Mouse (Mus musculus): Measurements from ENCODE around the gene Cpb2. TPM values are rescaled to one million over a fixed set of nuclear protein-coding genes. Genes with fewer than 3 reads are reported as not detected.

The Cpb2 gene
- total and polyA plus RNA-seq, 2 experiments from 2014 or later: not detected

DNA sequence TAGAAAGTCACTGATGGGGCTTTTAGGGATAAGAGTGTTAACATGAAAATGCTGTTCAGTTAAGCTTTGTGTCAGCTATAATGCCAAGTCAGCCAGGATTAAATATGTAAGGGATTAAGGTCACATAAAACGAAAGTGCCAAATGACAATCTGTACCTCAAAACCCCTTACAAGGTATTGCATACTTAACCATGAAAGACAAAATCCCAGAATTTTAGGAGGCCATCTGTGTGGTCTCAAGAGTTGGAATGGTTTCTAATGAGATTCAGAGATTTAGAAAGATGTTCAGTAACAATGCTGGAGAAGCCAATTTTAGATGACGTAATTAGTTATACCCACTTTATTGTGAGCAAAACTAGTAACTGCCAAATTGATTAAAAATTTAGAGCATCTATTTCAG is 72.4 kb downstream of the Cpb2 start:
- no peak overlapping the region for H3K9ac ChIP-seq (replicated peaks; ENCODE audit: low read length)
- H3K27ac ChIP-seq: no peak overlapping the region
- no peak overlapping the region for H3K4me3 ChIP-seq (ENCODE audit: low read length)
- H3K4me2 ChIP-seq (ENCODE audit: low read depth, low read length): no peak overlapping the region
- no peaks in the 10 kb centered on the region for H3K36me3 ChIP-seq (ENCODE audit: insufficient read depth, low read length)
- H3K9me3 ChIP-seq (ENCODE audit: low read length): no peaks in the 10 kb centered on the region
- DNase-seq (ENCODE audit: low spot score) (no peak), ATAC-seq (no peak)
- TF ChIP-seq CTCF (IDR thresholded peaks at IDR 0.05; ENCODE audit: low read depth): no peak
- 72% methylated on average over 2 of the region's 2 CpGs for WGBS
- H3K27me3 ChIP-seq (ENCODE audit: insufficient read depth, low read length): no peaks in the 10 kb centered on the region
- no peaks in the 10 kb centered on the region for H3K4me1 ChIP-seq (ENCODE audit: insufficient read depth, low read length)

DNA sequence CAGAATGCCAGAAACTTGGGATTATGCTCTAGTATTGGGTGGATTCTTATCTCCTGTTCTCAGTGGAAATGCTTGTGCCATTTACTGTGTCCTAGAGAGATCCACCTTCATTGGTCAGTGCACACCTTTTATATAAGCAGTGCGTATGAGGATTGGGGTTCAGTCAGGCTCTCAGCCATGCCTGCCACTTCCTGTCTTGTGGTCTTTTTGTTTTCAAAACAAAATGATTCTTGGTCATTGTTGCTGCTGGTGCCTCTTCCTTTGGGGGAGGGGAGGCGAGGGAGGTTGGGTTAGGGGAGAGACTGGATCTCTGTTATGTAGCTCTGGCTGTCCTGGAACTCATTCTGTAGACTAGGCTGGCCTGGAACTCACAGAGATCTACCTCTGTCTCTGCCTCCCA is 76.6 kb downstream of the Cpb2 start:
- no peak for TF ChIP-seq CTCF (IDR thresholded peaks at IDR 0.05; ENCODE audit: low read depth)
- DNase-seq (ENCODE audit: low spot score) (no peak), ATAC-seq (no peak)
- no peaks in the 10 kb centered on the region for H3K27me3 ChIP-seq (ENCODE audit: insufficient read depth, low read length)
- WGBS: 88% methylated on average over 2 of the region's 2 CpGs
- no peak overlapping the region for H3K9ac ChIP-seq (replicated peaks; ENCODE audit: low read length)
- H3K9me3 ChIP-seq (ENCODE audit: low read length): no peaks in the 10 kb centered on the region
- no peaks in the 10 kb centered on the region for H3K4me1 ChIP-seq (ENCODE audit: insufficient read depth, low read length)
- no peak overlapping the region for H3K27ac ChIP-seq
- H3K4me2 ChIP-seq (ENCODE audit: low read depth, low read length): no peak overlapping the region
- peaks cover 17% of the 10 kb centered on the region for H3K36me3 ChIP-seq (ENCODE audit: insufficient read depth, low read length)
- no peak overlapping the region for H3K4me3 ChIP-seq (ENCODE audit: low read length)

- no peak for TF ChIP-seq CTCF (IDR thresholded peaks at IDR 0.05; ENCODE audit: low read depth)
- peaks cover 17% of the 10 kb centered on the region for H3K36me3 ChIP-seq (ENCODE audit: insufficient read depth, low read length)
These were observed 78.2 kb downstream of the Cpb2 start for GRCm38 (mm10) chr14:75320269-75320668.

GRCm38 (mm10) chr14:75323354-75323753 is 81.3 kb downstream of the Cpb2 start:
- Histone ChIP-seq H3K27me3 (ENCODE audit: insufficient read depth, low read length) (no peaks in the 10 kb centered on the region), H3K9ac (replicated peaks; ENCODE audit: low read length) (no peak overlapping the region), H3K4me3 (ENCODE audit: low read length) (no peak overlapping the region), H3K4me2 (ENCODE audit: low read depth, low read length) (no peak overlapping the region), H3K36me3 (ENCODE audit: insufficient read depth, low read length) (peaks cover 17% of the 10 kb centered on the region), H3K9me3 (ENCODE audit: low read length) (no peaks in the 10 kb centered on the region), H3K27ac (no peak overlapping the region), H3K4me1 (ENCODE audit: insufficient read depth, low read length) (no peaks in the 10 kb centered on the region)
- ATAC-seq (no peak), DNase-seq (ENCODE audit: low spot score) (no peak)
- WGBS: 96% methylated on average over 32 of the region's 32 CpGs
- no peak for TF ChIP-seq CTCF (IDR thresholded peaks at IDR 0.05; ENCODE audit: low read depth)

More at GRCm38 (mm10) chr14:75320269-75320668, 78.2 kb downstream of the Cpb2 start:
- H3K9ac ChIP-seq (replicated peaks; ENCODE audit: low read length): no peak overlapping the region
- no peaks in the 10 kb centered on the region for H3K9me3 ChIP-seq (ENCODE audit: low read length)
- ATAC-seq: no peak
- no peak overlapping the region for H3K27ac ChIP-seq
- no peaks in the 10 kb centered on the region for H3K4me1 ChIP-seq (ENCODE audit: insufficient read depth, low read length)
- no peak overlapping the region for H3K4me3 ChIP-seq (ENCODE audit: low read length)
- no peak overlapping the region for H3K4me2 ChIP-seq (ENCODE audit: low read depth, low read length)
- no peaks in the 10 kb centered on the region for H3K27me3 ChIP-seq (ENCODE audit: insufficient read depth, low read length)
- DNase-seq (ENCODE audit: low spot score): no peak
- 91% methylated on average over 5 of the region's 5 CpGs for WGBS

DNA sequence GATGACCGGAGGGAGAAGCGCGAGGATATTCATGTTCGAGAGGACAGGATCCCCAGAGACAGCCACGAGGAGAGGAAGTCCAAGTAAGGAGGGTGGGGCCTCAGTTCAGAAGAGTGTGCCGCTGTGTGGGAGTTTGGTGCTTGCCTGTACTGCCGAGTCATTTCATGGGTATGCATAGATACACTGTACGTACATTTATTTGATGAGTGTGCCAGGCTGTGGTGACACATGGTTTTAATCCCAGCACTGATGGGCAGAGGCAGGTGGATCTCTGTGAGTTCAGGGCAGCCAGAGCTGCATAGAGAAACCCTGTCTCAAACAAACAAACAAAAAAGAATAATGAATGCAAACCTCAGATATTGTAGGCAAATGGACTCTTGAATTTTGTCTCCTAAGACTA is 86.0 kb downstream of the Cpb2 start:
- ATAC-seq (no peak), DNase-seq (ENCODE audit: low spot score) (no peak)
- no peaks in the 10 kb centered on the region for H3K27me3 ChIP-seq (ENCODE audit: insufficient read depth, low read length)
- TF ChIP-seq CTCF (IDR thresholded peaks at IDR 0.05; ENCODE audit: low read depth): no peak
- peaks cover 37% of the 10 kb centered on the region for H3K36me3 ChIP-seq (ENCODE audit: insufficient read depth, low read length)
- H3K4me3 ChIP-seq (ENCODE audit: low read length): no peak overlapping the region
- H3K9me3 ChIP-seq (ENCODE audit: low read length): no peaks in the 10 kb centered on the region
- no peak overlapping the region for H3K4me2 ChIP-seq (ENCODE audit: low read depth, low read length)
- H3K27ac ChIP-seq: no peak overlapping the region
- 86% methylated on average over 8 of the region's 8 CpGs for WGBS
- no peak overlapping the region for H3K9ac ChIP-seq (replicated peaks; ENCODE audit: low read length)
- H3K4me1 ChIP-seq (ENCODE audit: insufficient read depth, low read length): no peaks in the 10 kb centered on the region

GRCm38 (mm10) chr14:75330621-75331020 is 88.5 kb downstream of the Cpb2 start:
- H3K9me3 ChIP-seq (ENCODE audit: low read length): no peaks in the 10 kb centered on the region
- peaks cover 31% of the 10 kb centered on the region for H3K36me3 ChIP-seq (ENCODE audit: insufficient read depth, low read length)
- peak; percentile 77 for TF ChIP-seq CTCF (IDR thresholded peaks at IDR 0.05; ENCODE audit: low read depth)
- H3K4me1 ChIP-seq (ENCODE audit: insufficient read depth, low read length): no peaks in the 10 kb centered on the region
- no peak overlapping the region for H3K4me2 ChIP-seq (ENCODE audit: low read depth, low read length)
- peak; percentile 9 for DNase-seq (ENCODE audit: low spot score)
- H3K27ac ChIP-seq: no peak overlapping the region
- ATAC-seq: no peak
- H3K4me3 ChIP-seq (ENCODE audit: low read length): no peak overlapping the region
- no peaks in the 10 kb centered on the region for H3K27me3 ChIP-seq (ENCODE audit: insufficient read depth, low read length)
- no peak overlapping the region for H3K9ac ChIP-seq (replicated peaks; ENCODE audit: low read length)
- WGBS: 83% methylated on average over 6 of the region's 6 CpGs

Small RNAs within 50 kb of the gene (microRNA-seq; reads per million reads assigned to microRNA genes)
- gene Gm44482: 0 reads per million in 2 experiments

Other genes with a start within 250 kb of the Cpb2 start
- 0.26 and 0.79 TPM in 2 replicates for gene Rubcnl, start 226.3 kb upstream of the Cpb2 start, total RNA-seq (2014; rRNA removed)
- 0.16 and 0.25 TPM in 2 replicates for gene Rubcnl, start 226.3 kb upstream of the Cpb2 start, polyA plus RNA-seq (2015; fragmentation: Nextera tagmentation; extraction: Ambion mirVana)
- gene Lrrc63, start 111.4 kb upstream of the Cpb2 start, total RNA-seq (2014; rRNA removed): not detected in 2 replicates
- 0.09 TPM in 1 of 2 replicates, not detected in the other for gene Lrrc63, start 111.4 kb upstream of the Cpb2 start, polyA plus RNA-seq (2015; fragmentation: Nextera tagmentation; extraction: Ambion mirVana)
- 6.5 and 6.9 TPM in 2 replicates for gene Lcp1, start 111.2 kb upstream of the Cpb2 start, total RNA-seq (2014; rRNA removed)
- gene Lcp1, start 111.2 kb upstream of the Cpb2 start, polyA plus RNA-seq (2015; fragmentation: Nextera tagmentation; extraction: Ambion mirVana): 7.9 and 8.3 TPM in 2 replicates
- gene Zc3h13, start 42.1 kb downstream of the Cpb2 start, total RNA-seq (2014; rRNA removed): 13.5 and 25.6 TPM in 2 replicates
- gene Zc3h13, start 42.1 kb downstream of the Cpb2 start, polyA plus RNA-seq (2015; fragmentation: Nextera tagmentation; extraction: Ambion mirVana): 43.1 and 45.1 TPM in 2 replicates
- 8.2 and 11.1 TPM in 2 replicates for gene Siah3, start 213.7 kb downstream of the Cpb2 start, total RNA-seq (2014; rRNA removed)
- gene Siah3, start 213.7 kb downstream of the Cpb2 start, polyA plus RNA-seq (2015; fragmentation: Nextera tagmentation; extraction: Ambion mirVana): 2.5 and 3.1 TPM in 2 replicates

Data from hindbrain, postnatal 0 days (tissue).